Mouse (Mus musculus) lung, postnatal 10 days (tissue): Measurements from ENCODE around the gene Crybg1.

Experiments used
- DNase-seq: peaks from one replicate; pipeline ENCODE4 v3.0.0; 2021

Gene Crybg1

GRCm38 (mm10) chr10:44148337-44149317, at the start of gene Crybg1:
Gene Crybg1 (minus strand): TSS chr10:44148853.
- DNase-seq: peak; percentile 69

GRCm38 (mm10) chr10:44177365-44177764, 28.7 kb upstream of the Crybg1 start:
- DNase-seq: peak; percentile 23

- DNase-seq: no peak
Measured at GRCm38 (mm10) chr10:44176548-44176947, 27.9 kb upstream of the Crybg1 start.

DNA sequence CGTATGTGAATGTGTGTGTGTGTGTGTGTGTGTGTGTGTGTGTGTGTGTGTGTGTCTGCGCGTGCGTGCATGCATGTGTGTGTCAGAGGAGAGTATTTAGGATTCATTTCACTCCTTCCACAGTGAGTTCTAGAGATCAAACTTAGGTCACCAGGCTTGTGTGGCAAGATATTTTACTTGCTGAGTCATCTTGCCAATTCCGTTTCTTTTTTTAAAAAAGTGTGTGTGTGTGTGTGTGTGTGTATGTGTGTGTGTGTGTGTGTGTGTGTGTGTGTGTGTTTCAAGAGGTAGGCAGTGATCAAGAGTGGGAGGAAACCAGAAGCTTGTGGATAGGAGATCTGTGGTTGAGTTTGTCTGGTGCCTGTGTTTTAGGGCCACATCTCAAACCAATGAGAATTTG, 27.5 kb upstream of the Crybg1 start:
- no peak for DNase-seq

DNA sequence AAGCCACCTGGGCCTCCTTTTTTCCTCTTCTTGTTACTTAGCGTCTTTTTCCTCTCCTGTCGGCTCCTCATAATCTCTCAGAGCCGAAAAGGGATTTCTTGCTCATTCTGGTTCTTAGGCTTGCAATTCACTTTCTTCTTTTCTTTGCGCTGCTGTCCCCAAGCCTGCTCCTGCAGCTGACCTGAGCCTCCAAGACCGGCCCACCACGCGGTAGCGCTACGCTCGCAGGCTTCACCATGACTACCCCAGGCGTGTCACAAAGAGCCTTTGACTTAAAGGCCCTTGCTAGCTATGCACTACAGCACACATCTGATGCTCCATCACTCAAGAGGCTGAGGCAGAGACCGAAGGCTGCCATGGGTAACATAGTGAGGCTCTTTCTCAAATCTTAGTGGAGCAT, 21.5 kb upstream of the Crybg1 start:
- no peak for DNase-seq

GRCm38 (mm10) chr10:44167061-44167460, 18.4 kb upstream of the Crybg1 start:
- peak; percentile 2 for DNase-seq

DNA sequence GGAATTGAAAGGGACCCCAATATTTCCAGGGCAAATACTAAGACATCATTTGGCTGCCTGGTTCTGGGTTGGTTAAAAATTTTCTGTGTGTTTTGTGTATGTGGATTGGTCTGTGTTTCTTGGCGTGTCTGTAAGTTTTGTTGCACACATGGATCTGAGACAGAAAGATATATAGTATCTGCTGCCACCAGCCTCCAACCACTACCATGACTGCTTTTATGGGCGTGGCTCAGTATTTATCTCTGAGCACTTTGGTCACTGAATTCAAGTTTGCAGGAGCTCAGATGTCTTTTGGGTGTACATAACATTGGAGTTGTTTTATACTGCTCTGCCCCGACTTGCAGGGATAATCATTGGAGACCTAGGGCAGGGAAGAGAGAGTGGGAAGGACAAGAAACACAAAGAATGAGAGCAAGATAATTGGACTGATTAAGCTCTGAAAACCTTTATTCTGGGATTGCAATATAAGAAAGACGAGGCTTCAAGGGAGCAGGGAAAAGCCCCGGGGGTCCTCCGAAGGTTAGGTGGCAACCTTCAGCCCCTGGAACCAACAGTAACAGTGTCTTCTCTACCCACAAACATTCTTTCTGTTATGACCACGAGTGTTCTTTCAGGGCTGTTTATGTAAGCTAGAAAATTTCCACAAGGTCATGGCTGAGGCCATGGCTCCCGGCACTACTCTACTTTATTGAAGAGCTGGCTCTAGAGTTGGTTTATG, 15.8 kb upstream of the Crybg1 start:
- DNase-seq: no peak

DNA sequence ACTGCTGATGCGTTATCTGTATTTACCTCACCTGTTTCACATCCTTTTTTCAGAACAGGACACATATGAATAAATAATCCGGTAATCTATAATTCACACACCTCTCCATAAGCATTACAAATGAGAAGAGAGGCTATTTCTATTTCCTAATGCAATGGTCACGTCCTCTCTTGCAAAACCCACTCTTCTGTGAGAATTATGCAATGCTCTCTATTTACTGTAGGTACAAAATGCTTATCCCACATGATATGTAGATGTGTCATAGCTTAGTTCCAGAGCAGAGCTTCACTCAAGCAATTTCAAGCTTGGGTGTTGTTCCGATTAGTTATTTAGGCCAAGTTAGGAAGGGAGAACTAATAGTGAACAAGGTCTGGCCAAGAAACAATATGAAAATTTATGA, 14.4 kb upstream of the Crybg1 start:
- DNase-seq: no peak

- no peak for DNase-seq
Measured at GRCm38 (mm10) chr10:44160150-44160549, 11.5 kb upstream of the Crybg1 start.

DNA sequence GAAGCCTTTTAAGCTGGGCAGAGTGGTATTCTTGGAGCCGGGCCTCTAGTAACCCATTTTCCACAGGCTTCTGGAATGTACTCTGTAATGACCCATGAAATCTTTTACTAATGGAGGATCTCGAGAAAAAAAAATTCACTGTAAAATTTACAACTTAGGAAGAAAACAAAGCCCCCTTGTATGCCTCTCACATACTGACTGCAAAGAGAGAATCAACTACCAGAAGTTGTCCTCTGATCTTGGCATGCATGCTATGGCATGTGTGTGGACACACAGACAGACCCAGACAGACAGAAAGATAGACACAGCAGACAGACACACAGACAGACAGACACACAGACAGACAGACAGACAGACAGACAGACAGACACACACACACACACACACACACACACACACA, 8.8 kb upstream of the Crybg1 start:
- DNase-seq: no peak

- DNase-seq: no peak
Measured at GRCm38 (mm10) chr10:44150501-44150900, 1.8 kb upstream of the Crybg1 start.

GRCm38 (mm10) chr10:44143401-44143800, 5.3 kb downstream of the Crybg1 start:
- DNase-seq: no peak

- no peak for DNase-seq
Measured at GRCm38 (mm10) chr10:44138137-44138855, 10.4 kb downstream of the Crybg1 start.

DNA sequence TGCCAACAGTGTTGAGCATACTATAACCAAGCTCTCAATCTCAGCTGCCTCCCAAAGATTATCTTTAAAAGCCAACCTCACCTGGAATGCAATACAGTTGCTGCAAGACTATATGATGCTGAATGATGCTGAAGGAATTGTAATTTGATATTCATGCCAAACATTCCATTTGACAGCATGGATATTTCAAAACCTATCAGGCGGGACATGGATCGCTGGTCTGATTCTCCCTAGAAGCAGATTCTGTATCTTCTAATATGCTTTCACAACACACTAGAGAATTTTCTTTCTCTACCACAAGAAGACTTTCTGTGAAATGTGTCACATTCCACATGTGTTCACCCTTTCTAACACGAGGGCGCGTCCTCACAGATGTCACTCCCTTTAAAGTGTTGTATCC, 22.6 kb downstream of the Crybg1 start:
- DNase-seq: no peak

- DNase-seq: no peak
Measured at GRCm38 (mm10) chr10:44124400-44124933, 24.2 kb downstream of the Crybg1 start.

DNA sequence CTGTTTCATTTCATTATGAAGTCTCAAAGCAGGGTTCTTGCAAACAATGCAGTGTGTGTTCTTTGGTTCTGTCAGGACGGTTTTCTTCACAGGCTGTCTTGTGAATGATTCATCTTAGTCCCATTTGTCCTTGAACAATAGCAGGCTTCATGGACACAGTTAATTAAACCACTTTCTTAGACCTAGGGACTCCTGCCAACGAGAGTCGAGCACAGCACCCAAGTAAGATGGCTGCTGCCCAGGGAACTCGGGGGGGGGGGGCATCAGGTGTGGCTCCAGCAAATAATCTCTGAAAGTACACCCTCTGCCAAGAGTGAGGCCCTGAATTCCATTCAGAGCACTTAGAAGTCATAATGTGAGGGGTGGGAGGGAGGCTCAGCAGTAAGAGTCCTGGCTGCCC, 30.0 kb downstream of the Crybg1 start:
- DNase-seq: no peak

DNA sequence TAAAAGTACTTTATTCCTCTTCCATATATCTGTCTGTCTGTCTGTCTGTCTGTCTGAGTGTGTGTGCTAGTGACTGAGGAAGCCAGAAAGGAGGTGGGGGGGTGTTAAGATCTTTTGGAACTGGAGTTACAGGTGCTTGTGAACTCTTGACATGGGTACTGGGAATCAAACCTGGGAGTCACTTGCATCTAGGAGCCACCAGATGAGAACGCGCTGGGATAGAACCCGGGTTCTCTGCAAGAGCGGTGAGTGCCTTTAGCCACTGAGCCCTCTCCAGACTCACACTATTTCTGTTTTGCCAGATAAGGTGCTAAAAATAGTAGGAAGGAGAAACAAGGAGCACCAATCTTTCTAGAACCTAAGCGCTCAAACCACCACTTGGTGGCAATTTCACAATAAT, 31.9 kb downstream of the Crybg1 start:
- DNase-seq: no peak

- peak; percentile 1 for DNase-seq
Measured at GRCm38 (mm10) chr10:44114611-44115010, 34.0 kb downstream of the Crybg1 start.

GRCm38 (mm10) chr10:44112005-44112675, 36.5 kb downstream of the Crybg1 start:
- no peak for DNase-seq

DNA sequence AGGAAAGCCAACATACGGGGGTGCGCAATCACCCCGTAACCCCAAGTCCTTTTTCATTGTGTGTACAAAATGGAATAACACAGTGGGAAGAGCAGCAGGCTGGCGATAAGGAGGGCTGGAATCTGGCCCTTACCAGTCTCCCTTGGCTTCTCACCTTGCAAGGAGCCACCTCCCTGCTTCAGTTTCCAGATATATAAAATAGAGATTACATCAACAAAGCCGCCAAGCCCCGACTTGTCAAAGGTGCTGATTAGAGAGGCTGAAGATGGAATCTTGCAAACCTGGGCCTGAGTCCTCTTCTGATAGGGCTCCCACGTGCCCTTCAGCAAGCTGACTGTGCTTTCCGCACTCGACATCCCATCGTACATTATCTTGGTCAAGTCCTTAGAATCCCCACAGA, 37.5 kb downstream of the Crybg1 start:
- no peak for DNase-seq

DNA sequence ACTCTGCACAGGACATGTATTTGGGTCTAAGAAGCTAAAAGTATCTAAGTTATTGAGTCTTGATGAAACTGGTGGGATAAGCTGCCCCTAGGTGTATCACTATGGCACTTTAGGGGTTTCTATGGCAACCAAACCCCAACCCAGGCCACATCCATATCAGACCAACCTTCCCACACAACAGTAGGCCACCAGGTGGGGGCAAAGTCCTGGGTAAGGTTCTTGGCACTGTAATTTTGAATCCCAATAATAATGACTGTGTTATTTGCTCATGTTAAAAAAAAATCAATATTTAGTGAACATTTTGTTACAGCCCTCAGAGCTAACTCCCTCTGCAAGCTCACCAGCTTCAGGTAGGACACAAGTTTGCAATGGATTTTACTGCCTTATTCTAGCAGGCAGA, 38.2 kb downstream of the Crybg1 start:
- DNase-seq: no peak

GRCm38 (mm10) chr10:44094794-44095193, 53.9 kb downstream of the Crybg1 start:
- peak; percentile 4 for DNase-seq
